Mouse (Mus musculus) kidney, adult 2 months (tissue): ENCODE measurements around the gene Slco1a6. TPM values are rescaled to one million over a fixed set of nuclear protein-coding genes. Genes with fewer than 3 reads are reported as not detected.
A peak's percentile ranks its signal among the peaks of the same experiment; 100 is the strongest.
"Not testable (repeated sequence)": the region's sequence is repeated elsewhere in the genome, so short reads cannot be mapped to it uniquely, and the experiment has no call there.

ENCODE experiments used
- DNase-seq: peaks from one replicate; pipeline ENCODE4 v3.0.0; 2021
- H3K27ac ChIP-seq: fragments of 200-500 bp; 2 replicates; pipeline ENCODE4 v1.5.1; 2012; ENCODE audit warnings: low read depth, low read length, control low read depth, inconsistent platforms; ENCODE audit not compliant: insufficient read depth
- H3K27me3 ChIP-seq: fragments of 200-500 bp; replicated peaks from 2 replicates; pipeline ENCODE4 v1.6.1; 2012; ENCODE audit warnings: mild to moderate bottlenecking, moderate library complexity, low read length, inconsistent platforms; ENCODE audit not compliant: control insufficient read depth, insufficient read depth
- H3K36me3 ChIP-seq: fragments of 200-500 bp; 2 replicates; pipeline ENCODE4 v1.6.1; 2012; ENCODE audit warnings: mild to moderate bottlenecking, moderate library complexity, low read length, inconsistent platforms; ENCODE audit not compliant: control insufficient read depth, insufficient read depth
- H3K4me1 ChIP-seq: fragments of 200-500 bp; 2 replicates; pipeline ENCODE4 v1.6.1; 2011; ENCODE audit warnings: low read length; ENCODE audit not compliant: control insufficient read depth, insufficient read depth
- H3K4me3 ChIP-seq: fragments of 200-500 bp; 2 replicates; pipeline ENCODE4 v1.5.1; 2011; ENCODE audit warnings: mild to moderate bottlenecking, low read depth, low read length, control low read depth; ENCODE audit not compliant: insufficient read depth
- CTCF ChIP-seq: fragments of 200-500 bp; conservative IDR thresholded peaks from 2 replicates; pipeline ENCODE4 v1.5.1; 2011; ENCODE audit warnings: low read depth, mild to moderate bottlenecking, control low read depth, low read length, moderate library complexity, mixed read lengths; ENCODE audit not compliant: insufficient read depth, insufficient read length
- POLR2A ChIP-seq: fragments of 200-500 bp; IDR thresholded peaks from one replicate; pipeline ENCODE4 v1.6.1; 2011; ENCODE audit warnings: low read depth, low read length, control low read depth
- WGBS: fragments of 180-500 bp; shearing (Covaris S2); methylation state at CpG from one replicate; pipeline ENCODE4 v1.1.7; 2018; 5-methylcytosine and 5-hydroxymethylcytosine counted together
- polyA plus RNA-seq: library from polyadenylated mRNA; depleted of rRNA; stranded (reverse); fragments of >200 nt; gene quantifications from 2 replicates; pipeline ENCODE4 v1.2.3, GENCODE M21; 2012

Gene Slco1a6
- polyA plus RNA-seq, 1 experiment: 41.4 TPM

- Histone ChIP-seq H3K27ac (no peak overlapping the region), H3K27me3 (no peaks in the 10 kb centered on the region), H3K4me1 (no peaks in the 10 kb centered on the region), H3K4me3 (no peak overlapping the region), H3K36me3 (no peaks in the 10 kb centered on the region)
- no peak for DNase-seq
- TF ChIP-seq CTCF: no peak
- no peak for TF ChIP-seq POLR2A
- WGBS: 78% methylated on average over 3 of the region's 3 CpGs
These were observed 96.5 kb downstream of the Slco1a6 start for GRCm38 (mm10) chr6:142111667-142112305.

- DNase-seq: no peak
- 80% methylated on average over 3 of the region's 3 CpGs for WGBS
- no peak overlapping the region for H3K27ac ChIP-seq
- TF ChIP-seq CTCF: no peak
- TF ChIP-seq POLR2A: no peak
- H3K4me3 ChIP-seq: no peak overlapping the region
- H3K36me3 ChIP-seq: no peaks in the 10 kb centered on the region; the same call in 1 of the 2 replicates
- H3K4me1 ChIP-seq: no peaks in the 10 kb centered on the region
- H3K27me3 ChIP-seq: no peaks in the 10 kb centered on the region
These were observed 117.2 kb downstream of the Slco1a6 start for GRCm38 (mm10) chr6:142091126-142091525.

- DNase-seq: peak; percentile 73
- 58% methylated on average over 3 of the region's 3 CpGs for WGBS
- Histone ChIP-seq H3K27ac (peak overlapping the region; percentile 71), H3K4me3 (peak overlapping the region; percentile 36; the same call in 1 of the 2 replicates)
- not testable (repeated sequence) for H3K36me3 ChIP-seq, H3K27me3 ChIP-seq, H3K4me1 ChIP-seq
These were observed 150.0 kb downstream of the Slco1a6 start for GRCm38 (mm10) chr6:142058281-142058680.

GRCm38 (mm10) chr6:142047689-142048088, 160.6 kb downstream of the Slco1a6 start:
- H3K4me3 ChIP-seq: no peak overlapping the region
- TF ChIP-seq POLR2A (no peak), CTCF (no peak)
- H3K27me3 ChIP-seq: no peaks in the 10 kb centered on the region
- no peaks in the 10 kb centered on the region for H3K36me3 ChIP-seq
- no peaks in the 10 kb centered on the region; the same call in 1 of the 2 replicates for H3K4me1 ChIP-seq
- no peak overlapping the region for H3K27ac ChIP-seq
- WGBS: 84% methylated on average over 1 of the region's 1 CpGs
- no peak for DNase-seq

- H3K36me3 ChIP-seq: no peaks in the 10 kb centered on the region
- H3K4me3 ChIP-seq: no peak overlapping the region
- WGBS: 73% methylated on average over 2 of the region's 2 CpGs
- TF ChIP-seq POLR2A (no peak), CTCF (no peak)
- peak overlapping the region; percentile 86 for H3K27ac ChIP-seq
- no peaks in the 10 kb centered on the region for H3K27me3 ChIP-seq
- DNase-seq: peak; percentile 82
- H3K4me1 ChIP-seq: no peaks in the 10 kb centered on the region; the same call in 1 of the 2 replicates
These were observed 162.6 kb downstream of the Slco1a6 start for GRCm38 (mm10) chr6:142045746-142046145.

- WGBS: 62% methylated on average over 3 of the region's 3 CpGs
- Histone ChIP-seq H3K27ac (peak overlapping the region; percentile 45; the same call in 1 of the 2 replicates), H3K27me3 (no peaks in the 10 kb centered on the region), H3K4me3 (no peak overlapping the region), H3K36me3 (no peaks in the 10 kb centered on the region), H3K4me1 (peaks cover 3% of the 10 kb centered on the region; the same call in 1 of the 2 replicates)
- peak; percentile 83 for DNase-seq
- TF ChIP-seq POLR2A (no peak), CTCF (no peak)
These were observed 166.4 kb downstream of the Slco1a6 start for GRCm38 (mm10) chr6:142041896-142042295.

GRCm38 (mm10) chr6:142040306-142041175, 167.8 kb downstream of the Slco1a6 start:
- DNase-seq: peak; percentile 79
- Histone ChIP-seq H3K27ac (0 out of 2 replicates have a peak overlapping the region, but pooled peaks have one; percentile 1), H3K4me3 (no peak overlapping the region), H3K36me3 (no peaks in the 10 kb centered on the region), H3K27me3 (no peaks in the 10 kb centered on the region), H3K4me1 (peaks cover 3% of the 10 kb centered on the region; the same call in 1 of the 2 replicates)
- 41% methylated on average over 16 of the region's 16 CpGs for WGBS
- TF ChIP-seq CTCF (0 out of 2 replicates have a peak, but pooled peaks have one; percentile 1), POLR2A (no peak)
